Mouse (Mus musculus) liver, postnatal 0 days (tissue): ENCODE data around the gene Cul7.

Source experiments
- CTCF ChIP-seq: sonication (generic); IDR thresholded peaks from 2 replicates; pipeline ENCODE4 v1.5.1; 2016; ENCODE audit warnings: antibody characterized with exemption, low read depth
- EP300 ChIP-seq: IDR thresholded peaks from 2 replicates; pipeline ENCODE4 v1.6.1; 2016; ENCODE audit warnings: antibody characterized with exemption, low read depth, mild to moderate bottlenecking

GRCm38 (mm10) chr17:46712442-46712841 is 62.3 kb downstream of the Cul7 start:
- TF ChIP-seq CTCF: no peak
- TF ChIP-seq EP300: no peak
